13 mouse cellular contexts compared by ENCODE assay signal in the genomic region with DNA sequence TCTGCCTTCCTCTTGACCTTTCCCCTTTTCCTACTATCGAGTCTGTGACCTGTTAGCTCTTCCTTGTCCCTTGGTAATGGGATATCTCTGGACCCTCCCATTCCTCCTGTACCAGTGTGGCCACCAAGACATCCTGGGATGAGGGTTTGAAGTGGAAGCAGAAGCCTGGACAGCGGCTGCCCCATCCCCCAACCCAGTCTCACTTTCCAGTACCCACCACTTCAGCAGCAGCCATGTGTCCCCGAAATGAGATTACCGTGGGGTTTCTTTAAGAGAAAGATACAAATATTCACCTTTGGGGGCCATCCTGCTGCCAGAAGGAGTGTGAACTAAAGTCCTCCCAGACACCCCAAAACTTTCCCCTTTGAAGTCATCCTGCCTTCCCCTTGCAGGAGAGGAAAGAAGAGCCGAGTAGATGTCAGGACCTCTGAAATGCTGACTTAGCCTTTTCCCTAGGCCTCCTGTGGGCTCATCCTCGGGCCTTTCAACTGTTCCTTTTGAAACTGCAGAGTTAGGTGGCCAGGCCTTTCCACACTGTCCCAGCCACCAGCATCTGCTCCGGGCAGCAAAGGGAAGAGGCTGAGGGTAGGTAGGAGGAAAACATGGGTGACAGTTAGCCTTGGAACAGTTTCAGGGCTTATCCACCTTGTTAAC. TPM values are rescaled to one million over a fixed set of nuclear protein-coding genes. Genes with fewer than 3 reads are reported as not detected.
A peak's percentile ranks its signal among the peaks of the same experiment; 100 is the strongest.
DNase-seq lines count a peak whose midpoint lies in the region; ATAC-seq and TF ChIP-seq lines count a peak whose summit lies in the region.
"Had no signal": no experiment of that assay in that cellular context is flagged by ENCODE, and none has a peak within 500 bp of the region (broad histone marks: within the 10 kb centered on the region; RNA-seq: fewer than 3 reads in every experiment).

No protein-coding gene starts in this region.

- no peaks in the 10 kb centered on the region for H3K36me3 ChIP-seq in hindbrain, postnatal 0 days (ENCODE audit: insufficient read depth, low read length)
- H3K36me3 ChIP-seq in neural tube, embryonic 13.5 days: no peaks in the 10 kb centered on the region
- H3K36me3 ChIP-seq: embryonic facial prominence, embryonic 13.5 days; liver, embryonic 13.5 days had no signal

- DNase-seq in cerebellum, adult 11-12 months: peak; percentile 56
- DNase-seq in cerebellum, postnatal 36 days: peak; percentile 19 to 38
- no peak for DNase-seq in hindbrain, postnatal 0 days (ENCODE audit: low spot score)
- DNase-seq in heart, postnatal 10 days: no peak
- DNase-seq: kidney, adult 8-10 months; liver, embryonic 13.5 days had no signal

- H3K27ac ChIP-seq in hindbrain, postnatal 0 days: peak overlapping the region; percentile 75
- peak overlapping the region; percentile 38; the same call in 1 of the 2 replicates for H3K27ac ChIP-seq in neural tube, embryonic 13.5 days (replicated peaks)
- H3K27ac ChIP-seq: embryonic facial prominence, embryonic 13.5 days; left cerebral cortex, adult 2 months; liver, embryonic 13.5 days had no signal

- ATAC-seq in cerebellum, adult (ENCODE audit: insufficient number of reproducible peaks, low FRiP score, low TSS enrichment): no peak
- no peak for ATAC-seq in hindbrain, postnatal 0 days
- no peak for ATAC-seq in neural tube, embryonic 13.5 days (ENCODE audit: low read depth)
- no peak for ATAC-seq in activated CD4-positive, CD25-positive, alpha-beta regulatory T cell, adult 4 months
- ATAC-seq in granulocyte monocyte progenitor cell, adult 5-6 weeks (replicated peaks; ENCODE audit: poor library complexity, severe bottlenecking): no peak
- ATAC-seq: Patski had no signal

- no peak for TF ChIP-seq CTCF in hindbrain, postnatal 0 days (IDR thresholded peaks at IDR 0.05; ENCODE audit: low read depth)

- WGBS in hindbrain, postnatal 0 days: 21% methylated on average over 7 of the region's 7 CpGs
- WGBS in neural tube, embryonic 13.5 days: 13% methylated on average over 7 of the region's 7 CpGs

- no peaks in the 10 kb centered on the region for H3K9me3 ChIP-seq in hindbrain, postnatal 0 days (ENCODE audit: low read length)
- H3K9me3 ChIP-seq in neural tube, embryonic 13.5 days: no peaks in the 10 kb centered on the region
- H3K9me3 ChIP-seq: embryonic facial prominence, embryonic 13.5 days; liver, embryonic 13.5 days had no signal

- H3K4me1 ChIP-seq in hindbrain, postnatal 0 days (ENCODE audit: insufficient read depth, low read length): no peaks in the 10 kb centered on the region
- peaks cover 35% of the 10 kb centered on the region for H3K4me1 ChIP-seq in neural tube, embryonic 13.5 days (replicated peaks)

- H3K9ac ChIP-seq in hindbrain, postnatal 0 days (replicated peaks; ENCODE audit: low read length): peak overlapping the region; percentile 41; the same call in 1 of the 2 replicates
- no peak overlapping the region for H3K9ac ChIP-seq in neural tube, embryonic 13.5 days
- H3K9ac ChIP-seq: embryonic facial prominence, embryonic 13.5 days; liver, embryonic 13.5 days had no signal

- H3K4me3 ChIP-seq in hindbrain, postnatal 0 days (ENCODE audit: low read length): no peak overlapping the region
- H3K4me3 ChIP-seq in neural tube, embryonic 13.5 days: no peak overlapping the region
- H3K4me3 ChIP-seq: embryonic facial prominence, embryonic 13.5 days; left cerebral cortex, adult 2 months; liver, embryonic 13.5 days had no signal

- intact Hi-C loops in heart, postnatal 10 days (cut with DNase I): loop anchor here (10.0 kb wide), 3 partner anchors 249 to 1089 kb away; partner anchors contain the start of gene Zic2

- H3K4me2 ChIP-seq in hindbrain, postnatal 0 days (ENCODE audit: low read depth, low read length): peak overlapping the region; percentile 34
- H3K4me2 ChIP-seq in neural tube, embryonic 13.5 days: no peak overlapping the region; the same call in 1 of the 2 replicates
- H3K4me2 ChIP-seq: embryonic facial prominence, embryonic 13.5 days; liver, embryonic 13.5 days had no signal

- H3K27me3 ChIP-seq in hindbrain, postnatal 0 days (ENCODE audit: insufficient read depth, low read length): peaks cover 14% of the 10 kb centered on the region
- H3K27me3 ChIP-seq in neural tube, embryonic 13.5 days: peaks cover 66% of the 10 kb centered on the region
- H3K27me3 ChIP-seq: Patski had no signal

RNA-seq across cellular contexts. Expression of gene Clybl, which starts 44.1 kb away (rescaled TPM):
- 13.3 and 17.4 TPM in 2 replicates for total RNA-seq in hindbrain, postnatal 0 days (2014; rRNA removed)
- polyA plus RNA-seq in hindbrain, postnatal 0 days (2015; fragmentation: Nextera tagmentation; extraction: Ambion mirVana): 26.7 and 29.9 TPM in 2 replicates
- 10.2 TPM in 2 replicates for polyA plus RNA-seq in neural tube, embryonic 13.5 days (2015; fragmentation: Nextera tagmentation; extraction: Ambion mirVana)
- 100 to 1,000 TPM; 103 TPM for total RNA-seq in heart, postnatal 10 days (2021)
- 10 to 100 TPM; 10.6 to 11.0 TPM for polyA plus RNA-seq in activated CD4-positive, CD25-positive, alpha-beta regulatory T cell, adult 4 months (2017; shearing (Covaris generic))
- total RNA-seq in granulocyte monocyte progenitor cell, adult 5-6 weeks (2014; fragmentation: Nextera tagmentation): 20.6 and 24.2 TPM in 2 replicates
- 5.0 and 9.7 TPM in 2 replicates for total RNA-seq in granulocyte monocyte progenitor cell, adult 5-6 weeks (2017)

Comparison
In these comparisons a context has a peak if more than half of its experiments do, and no peak if none do; other contexts are left out.
1. DNase-seq: peak in cerebellum, adult 11-12 months (single experiment) and cerebellum, postnatal 36 days (2 of 2); none in hindbrain, postnatal 0 days (single experiment) and heart, postnatal 10 days (0 of 2).